Mouse (Mus musculus): Measurements from ENCODE around the gene Il1r1. TPM values are rescaled to one million over a fixed set of nuclear protein-coding genes. Genes with fewer than 3 reads are reported as not detected.

The Il1r1 gene
- polyA plus RNA-seq (2016; fragmentation: Nextera tagmentation; extraction: Ambion mirVana), result 0.45 and 0.62 TPM in 2 replicates

DNA sequence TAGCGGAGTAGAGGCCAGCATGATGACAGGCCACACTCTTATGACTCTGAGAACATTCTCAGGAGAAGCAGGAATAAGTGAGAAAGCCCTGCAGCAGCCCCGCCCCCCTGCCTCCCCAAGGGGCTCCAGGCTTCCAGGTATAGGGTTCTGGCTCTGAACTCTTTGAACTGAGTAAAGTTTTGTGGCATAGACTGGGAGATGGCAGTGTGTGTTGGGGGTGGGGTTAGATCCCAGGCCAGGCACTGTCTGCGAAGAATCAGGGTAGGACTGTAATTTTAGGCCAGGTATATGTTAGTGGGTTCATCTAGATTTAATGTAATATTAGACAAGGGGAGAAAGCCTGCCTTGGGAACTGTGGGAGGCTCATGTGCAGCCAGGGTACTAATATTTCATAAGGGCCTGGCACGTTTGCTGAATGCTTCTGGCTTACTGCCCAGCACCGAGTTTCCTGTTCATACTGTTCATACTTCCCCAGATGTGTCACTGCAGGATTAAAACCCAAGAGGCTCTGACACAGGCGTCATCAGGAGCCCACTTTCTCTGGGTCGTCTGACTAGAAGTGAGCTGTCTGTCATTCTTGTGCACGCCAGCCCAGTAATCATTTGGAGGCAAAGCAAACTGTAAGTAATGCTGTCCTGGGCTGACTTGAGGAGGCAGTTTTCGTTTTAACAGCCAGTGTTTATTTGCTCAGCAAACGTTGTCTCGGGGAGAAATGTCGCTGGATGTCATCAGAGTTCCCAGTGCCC is at the start of gene Il1r1:
Gene Il1r1 (plus strand): TSS at position 542 of the 746 bp plus-strand sequence.
- no peak within 1 kb of the TSS for H3K27ac ChIP-seq (replicated peaks)
- H3K9me3 ChIP-seq, result no peaks in the 10 kb centered on the region
- peaks cover 13% of the 10 kb centered on the region; the same call in 1 of the 2 replicates for H3K4me1 ChIP-seq
- H3K4me3 ChIP-seq, result no peak within 1 kb of the TSS
- H3K27me3 ChIP-seq (replicated peaks; ENCODE audit: low read depth, poor library complexity, severe bottlenecking), result no peaks in the 10 kb centered on the region
- WGBS, result 68% methylated on average over 12 of the region's 12 CpGs
- H3K36me3 ChIP-seq (replicated peaks), result no peaks in the 10 kb centered on the region
- DNase-seq (ENCODE audit: low spot score), result no peak

DNA sequence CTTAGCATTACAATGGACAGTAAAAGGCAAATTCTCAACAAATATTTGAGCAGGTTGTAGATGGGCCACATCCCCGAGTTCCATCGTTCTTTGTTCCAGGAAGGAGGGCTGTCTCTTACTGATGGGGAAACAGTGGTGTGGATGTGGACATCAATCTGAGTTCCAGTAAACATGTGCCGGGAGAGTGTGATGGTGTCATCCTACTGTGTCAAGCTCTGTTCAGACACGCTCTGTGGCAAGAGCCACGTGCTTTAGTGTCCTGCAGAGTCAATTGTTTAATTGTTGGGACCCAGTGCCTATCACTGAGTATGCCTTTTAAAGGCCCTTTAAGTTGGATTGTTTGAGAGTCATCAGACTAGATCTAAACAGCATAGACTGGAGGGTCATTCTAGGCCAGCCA is 49.8 kb upstream of the Il1r1 start:
- H3K9me3 ChIP-seq, result no peaks in the 10 kb centered on the region

DNA sequence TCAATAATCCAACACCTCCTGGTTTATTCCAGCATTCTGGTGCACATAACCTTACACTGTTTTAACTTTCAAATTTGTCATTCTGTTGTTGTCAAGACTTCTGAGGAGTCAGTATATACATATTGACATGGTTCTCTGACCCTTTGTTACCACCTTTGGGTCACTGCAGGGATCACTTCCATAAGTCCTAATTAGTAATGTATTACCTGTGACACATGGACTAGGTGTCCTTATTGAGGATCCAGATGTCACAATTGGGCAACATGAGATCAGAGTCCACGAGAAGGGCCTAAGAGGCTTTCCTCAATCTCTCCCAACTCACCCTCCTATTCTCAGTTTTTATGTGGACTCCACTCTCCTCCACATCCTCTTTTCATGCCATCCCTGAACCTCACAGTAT is 49.1 kb upstream of the Il1r1 start:
- no peak for DNase-seq (ENCODE audit: low spot score)
- WGBS, result 83% methylated on average over 1 of the region's 1 CpGs
- no peak overlapping the region for H3K27ac ChIP-seq (replicated peaks)

More for the DNA sequence above, 49.8 kb upstream of the Il1r1 start:
- Histone ChIP-seq H3K4me1 (peaks cover 2% of the 10 kb centered on the region; the same call in 1 of the 2 replicates), H3K4me3 (no peak overlapping the region), H3K27me3 (replicated peaks; ENCODE audit: low read depth, poor library complexity, severe bottlenecking) (no peaks in the 10 kb centered on the region), H3K36me3 (replicated peaks) (no peaks in the 10 kb centered on the region), H3K27ac (replicated peaks) (no peak overlapping the region)
- DNase-seq (ENCODE audit: low spot score), result no peak
- 90% methylated on average over 5 of the region's 5 CpGs for WGBS

DNA sequence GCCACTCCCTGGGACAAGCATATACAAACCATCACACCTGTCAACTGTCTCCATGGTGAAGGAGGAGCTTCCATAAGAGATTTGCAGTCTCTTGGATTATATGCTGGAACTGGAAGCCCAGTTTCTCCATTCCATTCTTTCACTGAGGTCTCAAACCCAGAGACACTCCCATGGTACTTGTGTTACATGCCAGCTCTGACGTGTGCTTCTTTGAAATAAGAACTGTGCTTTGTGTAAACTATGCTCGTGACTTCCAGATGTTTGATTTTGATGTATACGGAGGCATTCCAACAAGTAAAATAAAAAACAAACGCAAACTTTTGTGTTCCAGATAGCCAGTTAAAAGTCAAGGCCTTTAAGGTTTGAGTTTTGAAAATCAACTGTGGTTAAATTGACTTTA is 45.8 kb upstream of the Il1r1 start:
- H3K9me3 ChIP-seq, result no peaks in the 10 kb centered on the region
- H3K27ac ChIP-seq (replicated peaks), result no peak overlapping the region
- no peak overlapping the region for H3K4me3 ChIP-seq
- no peaks in the 10 kb centered on the region for H3K36me3 ChIP-seq (replicated peaks)
- DNase-seq (ENCODE audit: low spot score), result no peak
- 70% methylated on average over 4 of the region's 4 CpGs for WGBS
- H3K4me1 ChIP-seq, result peaks cover 2% of the 10 kb centered on the region; the same call in 1 of the 2 replicates
- no peaks in the 10 kb centered on the region for H3K27me3 ChIP-seq (replicated peaks; ENCODE audit: low read depth, poor library complexity, severe bottlenecking)

More for the DNA sequence above, 49.1 kb upstream of the Il1r1 start:
- Histone ChIP-seq H3K36me3 (replicated peaks) (no peaks in the 10 kb centered on the region), H3K4me3 (no peak overlapping the region), H3K4me1 (peaks cover 2% of the 10 kb centered on the region; the same call in 1 of the 2 replicates), H3K9me3 (no peaks in the 10 kb centered on the region), H3K27me3 (replicated peaks; ENCODE audit: low read depth, poor library complexity, severe bottlenecking) (no peaks in the 10 kb centered on the region)

DNA sequence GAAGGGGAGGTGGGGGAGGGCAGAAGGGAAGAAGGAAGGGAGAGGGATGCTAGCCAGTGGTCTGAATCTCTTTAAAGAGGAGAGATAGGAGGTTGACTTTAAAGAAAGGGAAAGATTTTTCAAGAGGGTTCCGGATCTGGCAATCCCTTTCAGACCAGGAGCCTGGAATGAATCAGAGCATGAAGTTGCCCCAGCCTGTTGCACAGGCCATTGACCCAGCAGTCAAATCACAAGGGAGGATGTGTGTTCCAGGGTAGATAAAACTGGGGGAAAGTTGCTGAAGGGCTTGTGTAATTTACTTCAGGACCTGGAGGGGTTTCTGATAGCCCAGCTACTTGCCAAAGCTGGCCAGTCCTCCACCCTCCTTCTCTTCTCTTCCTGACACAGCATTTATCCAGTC is 45.4 kb upstream of the Il1r1 start:
- no peaks in the 10 kb centered on the region for H3K27me3 ChIP-seq (replicated peaks; ENCODE audit: low read depth, poor library complexity, severe bottlenecking)
- no peaks in the 10 kb centered on the region for H3K36me3 ChIP-seq (replicated peaks)
- no peak for DNase-seq (ENCODE audit: low spot score)
- no peaks in the 10 kb centered on the region for H3K9me3 ChIP-seq
- 54% methylated on average over 1 of the region's 1 CpGs for WGBS
- H3K4me3 ChIP-seq, result no peak overlapping the region
- H3K27ac ChIP-seq (replicated peaks), result no peak overlapping the region
- peaks cover 2% of the 10 kb centered on the region; the same call in 1 of the 2 replicates for H3K4me1 ChIP-seq

DNA sequence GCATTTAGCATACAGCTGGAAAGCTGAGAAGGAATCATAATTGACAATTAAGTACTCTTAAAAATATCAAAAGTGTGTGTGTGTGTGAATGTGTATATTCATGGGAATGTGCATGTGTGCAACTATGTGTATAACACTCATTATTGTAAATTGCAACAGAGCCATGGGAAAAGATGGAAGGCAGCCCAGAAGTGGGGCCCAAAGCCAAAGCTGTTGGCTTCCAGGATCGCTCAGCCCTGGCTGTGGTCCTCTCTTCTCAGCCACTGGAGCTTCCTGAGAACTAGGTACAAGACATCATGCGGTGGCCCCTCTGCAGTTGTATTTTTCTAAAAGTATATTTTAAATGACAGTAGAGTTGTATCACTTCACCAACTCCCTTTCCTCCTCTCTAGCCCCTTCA is 44.0 kb upstream of the Il1r1 start:
- H3K4me1 ChIP-seq, result peaks cover 2% of the 10 kb centered on the region; the same call in 1 of the 2 replicates
- no peaks in the 10 kb centered on the region for H3K36me3 ChIP-seq (replicated peaks)
- H3K4me3 ChIP-seq, result no peak overlapping the region
- no peaks in the 10 kb centered on the region for H3K27me3 ChIP-seq (replicated peaks; ENCODE audit: low read depth, poor library complexity, severe bottlenecking)
- no peaks in the 10 kb centered on the region for H3K9me3 ChIP-seq
- no peak overlapping the region for H3K27ac ChIP-seq (replicated peaks)
- WGBS, result 91% methylated on average over 2 of the region's 2 CpGs
- no peak for DNase-seq (ENCODE audit: low spot score)

DNA sequence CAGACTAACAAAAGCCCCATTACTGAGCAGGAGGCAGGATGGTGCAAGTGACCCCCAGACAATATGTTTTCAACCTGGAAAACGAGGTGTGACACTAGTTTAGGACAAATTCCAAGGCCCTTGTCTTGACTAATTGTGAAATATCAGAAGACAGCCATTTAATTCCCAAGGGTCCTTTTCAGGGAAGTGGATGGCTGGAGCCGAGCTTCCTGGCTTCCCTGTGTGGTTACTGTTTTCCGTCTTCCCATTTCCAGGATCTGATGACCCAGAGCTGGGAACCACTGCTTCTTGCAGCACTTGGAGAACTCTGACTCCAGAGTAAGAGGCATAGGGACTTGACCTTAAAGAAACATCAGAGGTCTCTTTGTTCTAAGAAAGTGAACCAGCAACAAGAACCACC is 43.2 kb upstream of the Il1r1 start:
- H3K27me3 ChIP-seq (replicated peaks; ENCODE audit: low read depth, poor library complexity, severe bottlenecking), result no peaks in the 10 kb centered on the region
- no peaks in the 10 kb centered on the region for H3K9me3 ChIP-seq
- no peak for DNase-seq (ENCODE audit: low spot score)
- no peaks in the 10 kb centered on the region for H3K36me3 ChIP-seq (replicated peaks)
- peaks cover 2% of the 10 kb centered on the region; the same call in 1 of the 2 replicates for H3K4me1 ChIP-seq
- no peak overlapping the region for H3K4me3 ChIP-seq
- H3K27ac ChIP-seq (replicated peaks), result no peak overlapping the region
- WGBS, result 51% methylated on average over 3 of the region's 3 CpGs

DNA sequence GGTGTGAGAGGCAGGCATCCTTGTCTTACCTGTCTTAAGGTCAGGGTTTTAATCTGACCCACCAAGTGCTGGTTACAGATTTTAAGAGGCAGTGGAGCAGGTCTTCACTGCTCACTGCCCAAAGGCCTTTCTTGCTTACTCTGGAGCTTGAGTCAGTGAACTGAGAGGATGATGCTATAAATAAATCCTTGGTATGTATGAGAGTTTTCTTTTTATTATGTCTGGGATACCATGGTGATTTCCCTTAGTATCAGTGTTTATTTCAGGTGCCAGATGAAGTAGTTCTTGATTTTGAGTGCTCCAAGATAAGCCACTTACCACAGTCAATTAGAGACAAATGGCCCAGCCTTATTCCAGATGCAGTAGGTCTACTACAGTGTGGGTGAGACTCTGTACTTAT is 41.5 kb upstream of the Il1r1 start:
- H3K4me1 ChIP-seq, result peaks cover 2% of the 10 kb centered on the region; the same call in 1 of the 2 replicates
- H3K36me3 ChIP-seq (replicated peaks), result no peaks in the 10 kb centered on the region
- H3K4me3 ChIP-seq, result no peak overlapping the region
- H3K27ac ChIP-seq (replicated peaks), result no peak overlapping the region
- H3K27me3 ChIP-seq (replicated peaks; ENCODE audit: low read depth, poor library complexity, severe bottlenecking), result no peaks in the 10 kb centered on the region
- H3K9me3 ChIP-seq, result no peaks in the 10 kb centered on the region
- no peak for DNase-seq (ENCODE audit: low spot score)

DNA sequence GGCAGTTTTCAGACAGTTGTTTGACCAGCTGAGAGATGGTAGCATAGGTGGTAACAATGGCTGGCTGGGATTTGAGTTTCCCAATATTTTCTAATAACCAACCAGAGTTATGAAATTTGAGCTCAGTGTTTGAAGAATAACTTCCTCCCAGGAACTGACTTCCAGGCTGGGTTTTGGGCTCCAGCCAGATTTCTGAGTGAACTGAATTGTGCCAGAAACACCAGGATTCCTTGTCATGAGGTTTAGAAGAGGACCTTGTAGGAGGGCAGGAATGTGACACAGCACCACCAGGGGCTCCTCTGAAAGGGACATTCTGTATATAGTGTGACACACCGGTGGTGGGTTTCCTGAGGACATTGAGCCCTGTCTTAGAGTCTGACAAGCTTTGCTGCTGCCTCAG is 36.9 kb upstream of the Il1r1 start:
- 79% methylated on average over 1 of the region's 1 CpGs for WGBS
- no peaks in the 10 kb centered on the region for H3K27me3 ChIP-seq (replicated peaks; ENCODE audit: low read depth, poor library complexity, severe bottlenecking)
- no peaks in the 10 kb centered on the region for H3K4me1 ChIP-seq
- DNase-seq (ENCODE audit: low spot score), result no peak
- H3K27ac ChIP-seq (replicated peaks), result no peak overlapping the region
- H3K4me3 ChIP-seq, result no peak overlapping the region
- H3K36me3 ChIP-seq (replicated peaks), result no peaks in the 10 kb centered on the region
- H3K9me3 ChIP-seq, result no peaks in the 10 kb centered on the region

DNA sequence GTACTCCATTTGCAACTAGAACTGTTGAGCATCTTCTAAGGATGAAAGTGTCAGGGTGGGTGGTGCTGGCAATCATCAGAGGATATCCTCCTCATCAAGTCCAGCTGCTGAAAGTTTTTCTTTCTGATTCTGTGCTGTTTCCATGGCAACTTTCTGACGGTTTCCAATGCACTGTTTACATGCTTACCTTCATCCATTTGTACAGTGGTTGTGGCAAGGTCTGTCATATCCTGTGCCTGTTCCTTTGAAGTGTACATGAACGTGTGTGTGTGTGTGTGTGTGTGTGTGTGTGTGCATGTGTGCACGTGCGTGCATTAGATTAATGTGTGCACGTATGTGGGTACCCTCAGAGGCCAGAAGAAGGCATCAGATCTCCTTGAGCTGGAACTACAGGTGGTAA is 34.9 kb upstream of the Il1r1 start:
- Histone ChIP-seq H3K27me3 (replicated peaks; ENCODE audit: low read depth, poor library complexity, severe bottlenecking) (no peaks in the 10 kb centered on the region), H3K4me3 (no peak overlapping the region), H3K27ac (replicated peaks) (no peak overlapping the region), H3K4me1 (no peaks in the 10 kb centered on the region), H3K36me3 (replicated peaks) (no peaks in the 10 kb centered on the region), H3K9me3 (no peaks in the 10 kb centered on the region)
- 85% methylated on average over 5 of the region's 5 CpGs for WGBS
- no peak for DNase-seq (ENCODE audit: low spot score)

DNA sequence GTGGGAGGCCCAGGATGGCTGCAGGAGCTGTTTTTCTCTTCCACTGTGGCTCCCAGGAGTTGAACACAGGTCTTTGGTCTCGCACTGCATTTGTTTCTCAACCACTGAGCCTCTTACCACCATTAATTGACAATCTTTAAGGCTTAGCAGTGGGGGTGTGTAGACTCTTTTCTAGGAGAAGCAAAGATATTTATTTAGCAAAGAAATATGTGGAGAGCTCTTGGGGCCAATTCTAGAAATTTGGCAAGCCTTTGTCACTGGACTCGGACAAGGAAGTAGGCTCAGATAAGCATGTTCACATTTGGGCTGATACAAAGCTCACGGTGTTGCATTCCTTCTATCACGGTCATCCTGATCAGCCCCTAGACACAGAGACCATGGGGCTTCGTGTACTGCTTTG is 34.0 kb upstream of the Il1r1 start:
- WGBS, result 89% methylated on average over 5 of the region's 5 CpGs
- H3K27ac ChIP-seq (replicated peaks), result no peak overlapping the region
- H3K4me1 ChIP-seq, result no peaks in the 10 kb centered on the region
- H3K4me3 ChIP-seq, result no peak overlapping the region
- no peaks in the 10 kb centered on the region for H3K36me3 ChIP-seq (replicated peaks)
- no peaks in the 10 kb centered on the region for H3K9me3 ChIP-seq
- H3K27me3 ChIP-seq (replicated peaks; ENCODE audit: low read depth, poor library complexity, severe bottlenecking), result no peaks in the 10 kb centered on the region
- no peak for DNase-seq (ENCODE audit: low spot score)

DNA sequence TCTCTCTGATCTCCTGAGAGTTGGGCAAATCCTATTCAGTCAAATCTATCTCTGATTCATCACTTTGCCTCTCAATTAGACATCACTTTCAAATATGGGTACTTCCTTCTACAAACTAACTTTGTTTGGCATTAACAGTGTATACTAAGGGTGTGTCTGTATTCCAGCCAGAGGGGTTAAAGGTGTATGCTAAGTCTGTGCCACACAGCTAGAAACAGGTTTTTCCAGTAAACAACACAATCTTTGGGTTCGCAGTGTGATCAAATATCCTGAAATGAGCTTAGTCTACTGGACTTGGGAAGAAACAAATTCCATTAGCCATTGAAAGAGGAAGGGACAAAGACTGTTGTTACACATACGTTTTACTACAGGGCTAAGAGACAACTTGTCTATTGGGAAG is 30.6 kb upstream of the Il1r1 start:
- WGBS, result 85% methylated on average over 2 of the region's 2 CpGs
- H3K27ac ChIP-seq (replicated peaks), result no peak overlapping the region
- no peaks in the 10 kb centered on the region for H3K36me3 ChIP-seq (replicated peaks)
- no peaks in the 10 kb centered on the region for H3K9me3 ChIP-seq
- no peak overlapping the region for H3K4me3 ChIP-seq
- no peak for DNase-seq (ENCODE audit: low spot score)
- H3K4me1 ChIP-seq, result no peaks in the 10 kb centered on the region
- H3K27me3 ChIP-seq (replicated peaks; ENCODE audit: low read depth, poor library complexity, severe bottlenecking), result no peaks in the 10 kb centered on the region

DNA sequence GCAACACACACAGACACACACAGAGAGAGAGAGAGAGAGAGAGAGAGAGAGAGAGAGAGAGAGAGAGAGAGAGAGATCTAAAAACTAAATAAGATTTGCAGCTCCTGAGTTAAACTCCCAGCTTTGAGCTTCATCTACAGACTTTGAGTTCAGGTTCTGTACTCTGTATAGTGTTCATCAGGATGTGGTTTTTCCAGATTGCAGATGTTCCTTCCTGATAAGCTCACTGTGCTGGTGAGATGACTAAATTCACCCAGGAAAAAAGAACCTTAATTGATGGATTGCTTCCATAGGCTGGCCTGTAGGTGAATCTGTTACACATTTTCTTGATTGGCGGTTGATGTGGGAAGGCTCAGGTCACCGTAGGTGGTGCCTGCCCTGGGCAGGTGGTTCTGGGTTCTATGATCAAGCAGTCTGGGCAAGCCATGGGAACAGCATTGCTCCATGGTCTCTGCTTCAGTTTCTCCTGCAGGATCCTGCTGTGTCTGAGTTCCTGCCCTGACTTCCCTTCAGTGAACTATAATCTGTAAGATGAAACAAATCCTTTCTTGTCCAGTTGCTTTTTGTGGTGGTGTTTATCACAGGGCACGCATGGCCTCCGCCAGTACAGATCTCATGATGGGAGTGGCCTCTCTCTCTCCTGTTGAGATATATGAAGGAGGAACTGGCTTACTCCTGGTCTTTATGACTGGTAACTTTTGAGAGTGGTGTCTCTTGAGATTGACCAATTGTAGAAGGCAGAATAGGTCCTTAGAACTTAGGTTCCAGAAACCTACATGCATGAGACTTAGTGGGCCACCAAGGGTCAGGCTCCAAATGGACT is 11.3 kb upstream of the Il1r1 start:
- H3K27me3 ChIP-seq (replicated peaks; ENCODE audit: low read depth, poor library complexity, severe bottlenecking), result no peaks in the 10 kb centered on the region
- no peak overlapping the region for H3K4me3 ChIP-seq
- H3K36me3 ChIP-seq (replicated peaks), result no peaks in the 10 kb centered on the region
- H3K27ac ChIP-seq (replicated peaks), result no peak overlapping the region
- DNase-seq (ENCODE audit: low spot score), result no peak
- no peaks in the 10 kb centered on the region for H3K9me3 ChIP-seq
- no peaks in the 10 kb centered on the region for H3K4me1 ChIP-seq
- WGBS, result 91% methylated on average over 4 of the region's 4 CpGs
